Mouse (Mus musculus): ENCODE measurements around the gene Cyp46a1.

DNA sequence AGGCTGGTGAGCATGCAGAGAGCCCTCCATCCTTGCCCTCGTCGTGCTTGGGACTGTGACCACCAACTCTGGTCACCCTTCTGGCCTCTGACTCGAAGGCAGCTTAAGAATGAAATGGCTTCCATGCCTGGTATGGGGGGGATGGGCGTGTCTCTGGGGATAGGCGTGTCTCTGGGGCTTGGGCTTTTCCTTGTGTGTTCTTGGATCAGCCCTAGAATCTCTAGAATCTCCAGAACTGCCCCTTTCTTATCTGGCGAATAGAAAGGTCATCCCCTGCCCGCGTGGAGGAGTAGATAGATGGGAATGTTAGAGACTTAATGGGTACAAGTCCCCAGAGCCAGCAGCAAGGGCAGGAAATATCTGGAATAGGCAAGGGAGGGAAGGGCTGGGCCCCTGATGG is 14.1 kb upstream of the Cyp46a1 start:
- TF ChIP-seq CTCF (IDR thresholded peaks at IDR 0.05; ENCODE audit: control insufficient read depth, insufficient read depth, low read length) (no peak), POLR2A (IDR thresholded peaks at IDR 0.05; ENCODE audit: borderline replicate concordance, control insufficient read depth, low read depth, low read length) (no peak)

Data from bone marrow, adult 2 months (tissue).